Mouse (Mus musculus): ENCODE results near the gene Pacs2. TPM values are rescaled to one million over a fixed set of nuclear protein-coding genes. Genes with fewer than 3 reads are reported as not detected.

Pacs2 gene
- polyA plus RNA-seq, 1 experiment from 2014 or later = 28.7 TPM

DNA sequence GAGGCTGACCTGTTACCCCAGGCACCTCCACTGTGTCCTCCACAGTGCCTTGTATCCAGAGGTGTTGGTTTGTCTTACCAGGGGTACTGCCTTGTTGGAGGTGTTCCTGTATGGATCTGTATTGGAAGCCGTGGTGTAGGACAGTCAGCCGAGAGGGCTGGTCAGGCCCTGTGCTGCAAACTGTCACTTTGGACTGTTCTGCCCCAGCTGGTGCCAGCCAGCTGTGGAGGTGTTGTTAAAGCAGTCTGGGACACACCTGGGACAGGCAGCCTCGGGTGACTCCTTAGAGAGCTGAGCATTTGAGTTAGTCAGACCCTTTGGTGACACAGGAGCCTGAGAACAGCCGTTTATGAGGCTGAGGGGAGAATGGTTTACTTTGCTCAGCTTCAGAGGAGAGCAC lies 15.7 kb downstream of the Pacs2 start:
- H3K9ac ChIP-seq (replicated peaks; ENCODE audit: low read length) = no peak overlapping the region
- H3K4me3 ChIP-seq (replicated peaks; ENCODE audit: low read depth, low read length) = no peak overlapping the region
- WGBS = 86% methylated on average over 4 of the region's 4 CpGs
- no peak overlapping the region for H3K4me2 ChIP-seq (ENCODE audit: low read length)
- ATAC-seq (ENCODE audit: low FRiP score, low TSS enrichment) = no peak
- H3K9me3 ChIP-seq (ENCODE audit: control insufficient read depth, low read length) = no peaks in the 10 kb centered on the region
- H3K36me3 ChIP-seq (ENCODE audit: control insufficient read depth, insufficient read depth, low read length) = no peaks in the 10 kb centered on the region
- H3K27ac ChIP-seq (replicated peaks; ENCODE audit: low read depth, low read length) = no peak overlapping the region
- no peaks in the 10 kb centered on the region for H3K27me3 ChIP-seq (ENCODE audit: control insufficient read depth, insufficient read depth, low read length)
- DNase-seq = no peak
- peaks cover 32% of the 10 kb centered on the region for H3K4me1 ChIP-seq (ENCODE audit: control insufficient read depth, insufficient read depth, low read length)

DNA sequence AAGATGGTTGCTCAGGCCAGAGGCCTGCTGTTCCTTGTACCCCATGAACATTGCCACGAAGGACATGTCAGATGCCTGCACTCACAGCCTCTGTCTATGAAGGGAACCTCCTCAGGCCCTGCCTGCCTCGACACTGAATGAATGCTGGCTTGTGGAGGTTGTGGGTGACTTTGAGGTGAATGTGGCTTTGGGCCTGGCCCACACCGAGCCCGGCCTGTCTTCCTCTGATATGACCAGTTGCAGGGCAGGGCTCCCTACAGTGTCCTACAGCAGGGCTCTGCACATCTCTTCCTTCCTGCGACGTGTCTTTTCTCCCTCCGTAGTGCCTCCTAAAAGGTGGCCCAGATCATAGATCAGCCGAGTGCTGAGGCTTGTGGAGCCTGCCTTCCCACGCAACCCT lies 16.7 kb downstream of the Pacs2 start:
- Histone ChIP-seq H3K36me3 (ENCODE audit: control insufficient read depth, insufficient read depth, low read length) (no peaks in the 10 kb centered on the region), H3K4me2 (ENCODE audit: low read length) (no peak overlapping the region), H3K9ac (replicated peaks; ENCODE audit: low read length) (no peak overlapping the region), H3K4me3 (replicated peaks; ENCODE audit: low read depth, low read length) (no peak overlapping the region), H3K27me3 (ENCODE audit: control insufficient read depth, insufficient read depth, low read length) (no peaks in the 10 kb centered on the region), H3K27ac (replicated peaks; ENCODE audit: low read depth, low read length) (no peak overlapping the region), H3K4me1 (ENCODE audit: control insufficient read depth, insufficient read depth, low read length) (peaks cover 32% of the 10 kb centered on the region), H3K9me3 (ENCODE audit: control insufficient read depth, low read length) (no peaks in the 10 kb centered on the region)
- 90% methylated on average over 9 of the region's 9 CpGs for WGBS
- ATAC-seq (ENCODE audit: low FRiP score, low TSS enrichment) (no peak), DNase-seq (no peak)

DNA sequence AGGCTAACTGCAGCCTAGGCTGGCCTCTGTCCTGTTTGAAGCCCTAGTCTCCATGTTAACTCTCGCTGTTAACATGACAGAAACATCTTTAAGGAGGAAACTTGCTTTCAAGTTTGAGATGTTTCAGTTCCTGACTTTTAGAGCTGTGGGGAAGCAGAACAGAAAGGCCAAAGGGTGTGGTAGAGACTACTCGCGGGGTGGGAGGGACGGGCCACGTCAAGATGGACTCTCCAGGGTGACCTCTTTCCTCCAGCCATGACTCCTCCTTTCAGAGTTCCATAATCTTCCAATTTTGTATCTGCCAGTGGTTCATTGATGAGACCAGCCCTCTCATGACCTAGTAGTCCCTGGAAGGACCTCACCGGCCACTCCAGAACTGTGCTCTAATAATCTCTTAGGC lies 17.1 kb downstream of the Pacs2 start:
- 88% methylated on average over 6 of the region's 6 CpGs for WGBS
- no peak overlapping the region for H3K9ac ChIP-seq (replicated peaks; ENCODE audit: low read length)
- no peaks in the 10 kb centered on the region for H3K9me3 ChIP-seq (ENCODE audit: control insufficient read depth, low read length)
- ATAC-seq (ENCODE audit: low FRiP score, low TSS enrichment) (no peak), DNase-seq (no peak)
- H3K4me2 ChIP-seq (ENCODE audit: low read length) = no peak overlapping the region
- H3K36me3 ChIP-seq (ENCODE audit: control insufficient read depth, insufficient read depth, low read length) = no peaks in the 10 kb centered on the region
- peaks cover 32% of the 10 kb centered on the region for H3K4me1 ChIP-seq (ENCODE audit: control insufficient read depth, insufficient read depth, low read length)
- no peak overlapping the region for H3K4me3 ChIP-seq (replicated peaks; ENCODE audit: low read depth, low read length)
- H3K27me3 ChIP-seq (ENCODE audit: control insufficient read depth, insufficient read depth, low read length) = no peaks in the 10 kb centered on the region
- H3K27ac ChIP-seq (replicated peaks; ENCODE audit: low read depth, low read length) = no peak overlapping the region

DNA sequence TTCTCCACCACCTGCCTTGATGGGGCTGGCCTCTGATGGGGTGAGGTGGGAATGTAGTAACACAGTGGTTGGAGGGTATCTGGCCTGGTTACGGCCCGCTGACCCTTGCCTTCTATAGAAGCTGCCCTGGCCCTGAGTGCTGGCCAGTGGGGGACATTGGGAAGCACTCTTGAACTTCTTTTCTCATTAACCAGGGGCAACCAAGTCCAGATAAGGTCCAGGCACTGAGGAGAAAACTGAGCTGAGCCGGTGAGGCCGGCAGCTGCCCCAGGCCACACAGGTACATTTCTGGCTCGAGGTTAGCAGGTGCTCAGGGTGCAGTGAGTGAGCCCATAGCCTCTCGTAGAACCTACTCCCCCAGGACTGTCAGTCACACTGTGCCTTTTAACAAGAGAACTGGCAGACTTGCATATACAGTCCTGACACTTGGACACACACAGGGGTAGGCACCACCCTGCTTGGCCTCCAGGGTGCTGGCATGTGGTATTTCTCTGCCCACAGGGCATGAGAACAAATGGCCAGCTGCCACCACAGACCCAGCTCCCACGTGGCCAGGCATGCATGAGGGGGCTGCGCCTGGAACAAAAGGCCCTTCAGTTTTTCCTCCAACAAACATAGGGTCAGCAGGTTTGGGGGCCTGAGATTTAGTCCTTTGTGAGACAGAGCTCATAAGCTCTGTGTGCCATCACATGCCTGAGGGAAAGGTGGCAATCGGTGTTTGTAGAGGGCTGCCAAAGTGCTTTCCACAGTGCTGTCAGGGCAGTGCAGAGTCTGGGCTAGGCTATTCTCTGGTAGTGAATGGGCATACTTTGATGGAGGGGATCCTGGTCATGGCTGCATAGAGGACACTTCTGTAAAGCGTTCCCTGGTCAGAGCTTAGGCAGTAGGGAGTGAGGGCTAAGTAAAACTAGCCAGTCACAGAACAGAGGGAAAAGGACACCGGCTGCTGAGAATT lies 18.3 kb downstream of the Pacs2 start:
- no peaks in the 10 kb centered on the region for H3K36me3 ChIP-seq (ENCODE audit: control insufficient read depth, insufficient read depth, low read length)
- H3K27me3 ChIP-seq (ENCODE audit: control insufficient read depth, insufficient read depth, low read length) = no peaks in the 10 kb centered on the region
- H3K4me2 ChIP-seq (ENCODE audit: low read length) = no peak overlapping the region
- no peak overlapping the region for H3K4me3 ChIP-seq (replicated peaks; ENCODE audit: low read depth, low read length)
- peaks cover 31% of the 10 kb centered on the region for H3K4me1 ChIP-seq (ENCODE audit: control insufficient read depth, insufficient read depth, low read length)
- H3K9me3 ChIP-seq (ENCODE audit: control insufficient read depth, low read length) = no peaks in the 10 kb centered on the region
- ATAC-seq (ENCODE audit: low FRiP score, low TSS enrichment) (no peak; the same call in 1 of the 2 replicates), DNase-seq (peak; percentile 51)
- WGBS = 62% methylated on average over 11 of the region's 11 CpGs
- peak overlapping the region; percentile 55 for H3K27ac ChIP-seq (replicated peaks; ENCODE audit: low read depth, low read length)
- no peak overlapping the region for H3K9ac ChIP-seq (replicated peaks; ENCODE audit: low read length)

DNA sequence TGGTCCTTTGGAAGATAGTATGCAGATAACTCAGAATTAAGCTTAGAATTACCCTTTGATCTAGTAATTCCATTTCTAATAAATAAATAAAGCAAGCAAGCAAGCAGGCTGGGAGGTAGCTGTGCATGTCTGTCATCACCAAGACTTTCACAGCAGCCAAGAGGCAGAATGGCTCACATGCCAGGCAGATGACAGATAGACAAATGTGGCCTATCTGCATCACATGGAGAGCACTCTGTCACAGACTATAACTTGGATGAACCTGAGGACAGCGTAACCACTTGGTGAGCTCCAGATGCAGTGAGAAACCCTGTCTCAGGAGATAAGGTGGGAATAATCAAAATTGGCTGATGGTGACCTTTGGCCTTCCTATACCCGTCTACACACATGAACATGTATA lies 20.8 kb downstream of the Pacs2 start:
- no peaks in the 10 kb centered on the region for H3K9me3 ChIP-seq (ENCODE audit: control insufficient read depth, low read length)
- 97% methylated on average over 2 of the region's 2 CpGs for WGBS
- peaks cover 17% of the 10 kb centered on the region for H3K4me1 ChIP-seq (ENCODE audit: control insufficient read depth, insufficient read depth, low read length)
- no peak for DNase-seq
- no peak for ATAC-seq (ENCODE audit: low FRiP score, low TSS enrichment)
- no peak overlapping the region for H3K4me2 ChIP-seq (ENCODE audit: low read length)
- H3K27ac ChIP-seq (replicated peaks; ENCODE audit: low read depth, low read length) = no peak overlapping the region
- H3K27me3 ChIP-seq (ENCODE audit: control insufficient read depth, insufficient read depth, low read length) = no peaks in the 10 kb centered on the region
- no peaks in the 10 kb centered on the region for H3K36me3 ChIP-seq (ENCODE audit: control insufficient read depth, insufficient read depth, low read length)
- H3K9ac ChIP-seq (replicated peaks; ENCODE audit: low read length) = no peak overlapping the region
- no peak overlapping the region for H3K4me3 ChIP-seq (replicated peaks; ENCODE audit: low read depth, low read length)

DNA sequence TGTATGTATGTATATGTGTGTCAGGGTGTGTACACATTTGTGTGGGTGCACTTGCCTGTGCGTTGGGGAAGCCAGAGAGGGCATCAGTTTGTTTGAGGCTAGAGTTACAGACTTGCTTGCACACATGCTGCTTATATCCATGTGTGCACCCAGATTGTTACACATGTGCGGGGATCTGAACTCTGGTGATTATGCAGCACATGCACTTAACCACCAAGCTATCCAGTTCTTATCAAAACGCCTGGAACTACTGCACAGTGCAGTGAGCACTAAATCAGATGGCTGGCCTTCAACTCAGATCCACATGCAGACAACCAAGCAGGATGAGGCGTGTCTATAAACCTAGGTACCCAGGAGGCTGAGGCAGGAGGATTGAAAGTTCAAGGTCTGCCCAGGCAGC lies 22.7 kb downstream of the Pacs2 start:
- Histone ChIP-seq H3K9me3 (ENCODE audit: control insufficient read depth, low read length) (no peaks in the 10 kb centered on the region), H3K9ac (replicated peaks; ENCODE audit: low read length) (no peak overlapping the region), H3K4me1 (ENCODE audit: control insufficient read depth, insufficient read depth, low read length) (peaks cover 30% of the 10 kb centered on the region), H3K4me3 (replicated peaks; ENCODE audit: low read depth, low read length) (no peak overlapping the region), H3K27ac (replicated peaks; ENCODE audit: low read depth, low read length) (no peak overlapping the region), H3K36me3 (ENCODE audit: control insufficient read depth, insufficient read depth, low read length) (no peaks in the 10 kb centered on the region), H3K4me2 (ENCODE audit: low read length) (no peak overlapping the region), H3K27me3 (ENCODE audit: control insufficient read depth, insufficient read depth, low read length) (no peaks in the 10 kb centered on the region)
- ATAC-seq (ENCODE audit: low FRiP score, low TSS enrichment) = no peak
- WGBS = 90% methylated on average over 4 of the region's 4 CpGs
- no peak for DNase-seq

DNA sequence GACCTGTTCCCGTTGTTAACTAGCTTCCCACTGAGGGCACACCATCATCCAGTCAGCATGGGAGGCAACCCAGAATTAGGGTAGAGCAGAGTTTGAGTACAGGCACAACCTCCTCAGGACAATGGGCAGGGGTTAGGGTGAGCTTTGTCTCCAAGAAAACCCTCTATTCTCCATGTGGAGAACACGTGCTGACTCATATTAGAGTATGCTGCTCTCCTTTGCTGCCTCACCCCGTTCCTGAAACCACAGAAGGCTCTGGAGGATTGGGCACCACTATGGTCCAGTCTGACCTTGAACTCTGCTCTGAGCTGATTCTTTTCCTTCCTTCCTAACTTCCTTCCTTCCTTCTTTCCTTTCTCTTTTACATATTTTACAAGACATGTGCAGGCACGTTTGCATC lies 24.1 kb downstream of the Pacs2 start:
- ATAC-seq (ENCODE audit: low FRiP score, low TSS enrichment) = no peak
- Histone ChIP-seq H3K27ac (replicated peaks; ENCODE audit: low read depth, low read length) (no peak overlapping the region), H3K4me3 (replicated peaks; ENCODE audit: low read depth, low read length) (no peak overlapping the region), H3K27me3 (ENCODE audit: control insufficient read depth, insufficient read depth, low read length) (no peaks in the 10 kb centered on the region), H3K4me1 (ENCODE audit: control insufficient read depth, insufficient read depth, low read length) (peaks cover 17% of the 10 kb centered on the region; the same call in 1 of the 2 replicates), H3K9ac (replicated peaks; ENCODE audit: low read length) (no peak overlapping the region), H3K9me3 (ENCODE audit: control insufficient read depth, low read length) (no peaks in the 10 kb centered on the region), H3K4me2 (ENCODE audit: low read length) (no peak overlapping the region), H3K36me3 (ENCODE audit: control insufficient read depth, insufficient read depth, low read length) (no peaks in the 10 kb centered on the region)
- no peak for DNase-seq
- 93% methylated on average over 4 of the region's 4 CpGs for WGBS

DNA sequence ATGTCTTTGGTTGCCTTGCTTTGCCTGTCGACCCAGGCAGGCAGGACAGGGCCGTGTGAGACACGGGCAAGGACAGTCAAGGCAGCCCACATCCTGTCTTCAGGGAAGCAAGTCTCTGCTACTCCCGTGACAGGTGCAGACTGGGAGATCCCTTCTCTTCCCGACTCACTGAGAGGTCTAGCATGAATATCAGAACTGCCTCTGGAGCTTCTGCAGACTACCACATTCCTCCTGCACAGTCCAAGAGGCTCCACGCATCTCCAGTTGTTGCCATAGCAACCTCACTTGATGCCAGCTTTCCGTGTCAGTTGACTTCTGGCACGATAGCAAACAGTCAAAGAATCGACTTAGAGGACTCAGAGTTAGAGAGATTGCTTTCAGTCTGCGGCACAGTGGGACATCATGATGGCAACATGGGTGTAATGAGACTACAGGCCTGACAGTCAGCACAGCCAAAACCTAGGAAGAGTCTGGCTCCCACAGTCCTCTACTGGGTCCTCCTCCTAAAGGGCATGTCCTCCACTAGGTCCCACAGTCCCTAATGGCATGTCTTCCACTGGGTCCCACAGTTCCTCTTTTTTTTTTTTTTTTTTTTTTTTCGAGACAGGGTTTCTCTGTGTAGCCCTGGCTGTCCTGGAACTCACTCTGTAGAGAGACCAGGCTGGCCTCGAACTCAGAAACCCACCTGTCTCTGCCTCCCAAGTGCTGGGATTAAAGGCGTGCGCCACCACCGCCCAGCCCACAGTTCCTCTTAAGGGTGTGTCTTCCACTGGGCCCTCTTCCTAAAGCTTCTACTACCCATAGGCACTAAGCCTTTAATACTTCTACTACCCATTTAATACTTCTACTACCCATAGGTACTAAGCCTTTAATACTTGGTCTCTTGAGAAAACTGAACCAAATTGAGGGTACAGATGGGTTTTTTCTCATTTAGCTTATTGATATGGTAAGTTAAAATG lies 27.5 kb downstream of the Pacs2 start:
- peak; percentile 57; the same call in 1 of the 2 replicates for ATAC-seq (ENCODE audit: low FRiP score, low TSS enrichment)
- Histone ChIP-seq H3K4me3 (replicated peaks; ENCODE audit: low read depth, low read length) (no peak overlapping the region), H3K4me2 (ENCODE audit: low read length) (no peak overlapping the region), H3K9me3 (ENCODE audit: control insufficient read depth, low read length) (no peaks in the 10 kb centered on the region), H3K36me3 (ENCODE audit: control insufficient read depth, insufficient read depth, low read length) (peaks cover 23% of the 10 kb centered on the region), H3K27ac (replicated peaks; ENCODE audit: low read depth, low read length) (peak overlapping the region; percentile 61), H3K4me1 (ENCODE audit: control insufficient read depth, insufficient read depth, low read length) (peaks cover 14% of the 10 kb centered on the region; the same call in 1 of the 2 replicates), H3K27me3 (ENCODE audit: control insufficient read depth, insufficient read depth, low read length) (no peaks in the 10 kb centered on the region), H3K9ac (replicated peaks; ENCODE audit: low read length) (no peak overlapping the region)
- 54% methylated on average over 15 of the region's 15 CpGs for WGBS
- DNase-seq = peak; percentile 85

Data from midbrain, embryonic 14.5 days (tissue).